Comparison of ENCODE assay signal across 13 mouse cellular contexts in the genomic region with DNA sequence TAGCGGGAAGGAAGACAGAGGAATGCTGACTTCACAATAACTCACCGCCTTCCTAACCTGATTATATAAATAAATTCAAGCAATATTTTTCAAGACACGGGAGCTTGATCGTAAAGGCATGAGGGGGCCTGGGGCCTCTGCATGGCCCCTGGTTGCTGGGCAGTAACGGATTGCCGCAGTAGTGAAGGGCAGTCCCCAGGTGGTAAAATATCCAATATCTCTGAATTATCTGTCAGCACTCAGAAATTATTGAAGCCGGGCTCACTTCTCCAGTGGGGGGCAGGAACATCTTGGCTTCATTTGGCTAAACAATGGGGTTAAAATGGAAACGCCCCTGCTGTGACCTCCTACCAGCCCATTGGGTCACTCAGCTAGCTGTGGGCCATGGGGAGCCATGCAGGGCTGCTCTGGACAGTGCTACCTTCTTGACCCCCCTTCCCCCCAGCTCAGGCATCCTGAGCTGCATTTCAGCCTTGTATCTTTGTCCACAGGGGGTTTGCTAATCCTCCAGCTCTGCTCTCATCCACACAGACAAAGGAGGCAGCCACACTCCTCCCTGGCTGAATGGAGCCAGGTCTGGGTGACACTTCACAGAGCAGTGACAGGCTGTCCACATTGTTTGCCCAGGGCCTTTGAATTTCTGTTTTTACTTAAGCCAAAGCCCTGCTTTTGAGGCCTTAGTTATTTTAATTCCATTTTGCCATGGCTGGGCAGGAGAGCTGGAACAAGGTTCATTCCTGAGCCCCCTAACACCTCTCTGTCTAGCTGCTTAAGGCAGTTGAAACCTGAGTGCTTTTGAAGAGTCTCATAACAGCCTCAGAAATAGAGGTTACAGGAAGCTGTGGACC.
DNase-seq lines count a peak whose midpoint lies in the region; ATAC-seq lines count a peak whose summit lies in the region.
"Had no signal": no experiment of that assay in that cellular context is flagged by ENCODE, and none has a peak within 500 bp of the region (broad histone marks: within the 10 kb centered on the region; RNA-seq: fewer than 3 reads in every experiment).

No protein-coding gene starts in this region.

- no peak overlapping the region for H3K9ac ChIP-seq in hindbrain, embryonic 13.5 days
- H3K9ac ChIP-seq in midbrain, embryonic 16.5 days (ENCODE audit: low read depth, low read length) = peak overlapping the region; percentile 4; the same call in 1 of the 2 replicates
- H3K9ac ChIP-seq: heart, embryonic 12.5 days; limb, embryonic 12.5 days; lung, embryonic 14.5 days; stomach, embryonic 15.5 days had no signal

- intact Hi-C loops in heart, postnatal 10 days (cut with DNase I) = no loop called here
- intact Hi-C loops in left cerebral cortex, postnatal 14 days (cut with DNase I) = no loop called here

- H3K9me3 ChIP-seq in hindbrain, embryonic 13.5 days = no peaks in the 10 kb centered on the region
- no peaks in the 10 kb centered on the region for H3K9me3 ChIP-seq in midbrain, embryonic 16.5 days (replicated peaks; ENCODE audit: control insufficient read depth, low read length, poor library complexity, severe bottlenecking)
- H3K9me3 ChIP-seq: heart, embryonic 12.5 days; limb, embryonic 12.5 days; stomach, embryonic 15.5 days had no signal

- H3K27ac ChIP-seq in hindbrain, embryonic 13.5 days = peak overlapping the region; percentile 80
- H3K27ac ChIP-seq in midbrain, embryonic 16.5 days (ENCODE audit: low read length) = peak overlapping the region; percentile 61
- H3K27ac ChIP-seq: limb, embryonic 12.5 days; stomach, embryonic 15.5 days had no signal

- peaks cover 13% of the 10 kb centered on the region for H3K4me1 ChIP-seq in hindbrain, embryonic 13.5 days (replicated peaks)
- H3K4me1 ChIP-seq in midbrain, embryonic 16.5 days (ENCODE audit: control insufficient read depth, insufficient read depth, low read length) = peaks cover 11% of the 10 kb centered on the region
- H3K4me1 ChIP-seq: heart, embryonic 12.5 days; stomach, embryonic 15.5 days had no signal

- no peaks in the 10 kb centered on the region for H3K36me3 ChIP-seq in hindbrain, embryonic 13.5 days
- H3K36me3 ChIP-seq in midbrain, embryonic 16.5 days (ENCODE audit: control insufficient read depth, insufficient read depth, low read length) = no peaks in the 10 kb centered on the region
- H3K36me3 ChIP-seq: heart, embryonic 12.5 days; limb, embryonic 12.5 days; stomach, embryonic 15.5 days had no signal

- ATAC-seq in hindbrain, embryonic 13.5 days (ENCODE audit: low FRiP score) = peak; percentile 65; the same call in 1 of the 2 replicates
- ATAC-seq in midbrain, embryonic 16.5 days = peak; percentile 86
- ATAC-seq: activated CD4-positive, CD25-positive, alpha-beta regulatory T cell, adult 4 months had no signal

- DNase-seq in ZHBTc4 (ENCODE audit: low read depth, low spot score) = peak; percentile 34
- peak; percentile 62 for DNase-seq in embryo, embryonic 10 days (ENCODE audit: low spot score)
- no peak for DNase-seq in right cerebral cortex, postnatal 25 days
- no peak for DNase-seq in heart, postnatal 10 days
- no peak for DNase-seq in layer of hippocampus, adult 8-10 months (ENCODE audit: low spot score in 2 of 2)
- DNase-seq in left cerebral cortex, postnatal 14 days (ENCODE audit: low spot score in 2 of 2) = no peak
- DNase-seq: lung, embryonic 14.5 days had no signal

- 17% methylated on average over 8 of the region's 8 CpGs for WGBS in hindbrain, embryonic 13.5 days
- 12% methylated on average over 8 of the region's 8 CpGs for WGBS in midbrain, embryonic 16.5 days

- H3K4me3 ChIP-seq in hindbrain, embryonic 13.5 days = no peak overlapping the region
- H3K4me3 ChIP-seq in midbrain, embryonic 16.5 days (ENCODE audit: low read depth, low read length) = no peak overlapping the region
- H3K4me3 ChIP-seq: heart, embryonic 12.5 days; limb, embryonic 12.5 days; stomach, embryonic 15.5 days had no signal

- peaks cover 12% of the 10 kb centered on the region; the same call in 1 of the 2 replicates for H3K27me3 ChIP-seq in hindbrain, embryonic 13.5 days
- H3K27me3 ChIP-seq in midbrain, embryonic 16.5 days (ENCODE audit: control insufficient read depth, insufficient read depth, low read depth, low read length) = no peaks in the 10 kb centered on the region
- H3K27me3 ChIP-seq: heart, embryonic 12.5 days; limb, embryonic 12.5 days; stomach, embryonic 15.5 days had no signal

- H3K4me2 ChIP-seq in hindbrain, embryonic 13.5 days = no peak overlapping the region
- H3K4me2 ChIP-seq in midbrain, embryonic 16.5 days (ENCODE audit: low read length) = no peak overlapping the region
- H3K4me2 ChIP-seq: heart, embryonic 12.5 days; limb, embryonic 12.5 days; lung, embryonic 14.5 days; stomach, embryonic 15.5 days had no signal

Comparison
In these comparisons a context has a peak if more than half of its experiments do, and no peak if none do; other contexts are left out.
1. DNase-seq: peak in ZHBTc4 (single experiment) and embryo, embryonic 10 days (single experiment); none in right cerebral cortex, postnatal 25 days (single experiment), heart, postnatal 10 days (0 of 2), layer of hippocampus, adult 8-10 months (0 of 2) and left cerebral cortex, postnatal 14 days (0 of 2).